In genomic region chr16:4885760-4886689, GRCm38 (mm10) we compare ENCODE assay signal across 8 mouse cellular contexts. TPM values are rescaled to one million over a fixed set of nuclear protein-coding genes. Genes with fewer than 3 reads are reported as not detected.
A peak's percentile ranks its signal among the peaks of the same experiment; 100 is the strongest.
DNase-seq lines count a peak whose midpoint lies in the region; ATAC-seq and TF ChIP-seq lines count a peak whose summit lies in the region.

Mgrn1 (plus strand) TSS chr16:4886249.

- no peaks in the 10 kb centered on the region for H3K27me3 ChIP-seq in forebrain, embryonic 12.5 days
- no peaks in the 10 kb centered on the region for H3K27me3 ChIP-seq in heart, embryonic 16.5 days (ENCODE audit: control insufficient read depth, insufficient read depth, low read length)
- no peaks in the 10 kb centered on the region for H3K27me3 ChIP-seq in liver, embryonic 16.5 days (ENCODE audit: control insufficient read depth, insufficient read depth, low read depth, low read length)
- no peaks in the 10 kb centered on the region for H3K27me3 ChIP-seq in neural tube, embryonic 13.5 days

- no peaks in the 10 kb centered on the region; the same call in 1 of the 2 replicates for H3K36me3 ChIP-seq in ES-E14 (ENCODE audit: control insufficient read depth, insufficient read depth, low read length, poor library complexity, severe bottlenecking)
- no peaks in the 10 kb centered on the region for H3K36me3 ChIP-seq in forebrain, embryonic 12.5 days (replicated peaks)
- H3K36me3 ChIP-seq in heart, embryonic 16.5 days (ENCODE audit: control insufficient read depth, insufficient read depth) = no peaks in the 10 kb centered on the region
- no peaks in the 10 kb centered on the region for H3K36me3 ChIP-seq in liver, embryonic 16.5 days (ENCODE audit: control insufficient read depth, insufficient read depth)
- no peaks in the 10 kb centered on the region for H3K36me3 ChIP-seq in neural tube, embryonic 13.5 days

- peak; percentile 91 for ATAC-seq in forebrain, embryonic 12.5 days (ENCODE audit: low FRiP score)
- ATAC-seq in heart, embryonic 16.5 days (replicated peaks; ENCODE audit: extremely low read depth, insufficient read depth, low FRiP score) = peak; percentile 81
- peak; percentile 86 for ATAC-seq in liver, embryonic 16.5 days (ENCODE audit: low read depth)
- ATAC-seq in neural tube, embryonic 13.5 days (ENCODE audit: low read depth) = peak; percentile 86

- in situ Hi-C loops in ES-E14 (cut with MboI; ENCODE audit: low sequenced_read_pairs in 2 of 2, unreplicated experiment in 2 of 2) = no loop called here

- H3K4me1 ChIP-seq in ES-E14 (ENCODE audit: control insufficient read depth in 2 of 2, insufficient read depth in 2 of 2, low read length in 2 of 2, poor library complexity in 1 of 2) = peaks cover 2 to 11% of the 10 kb centered on the region in 2 experiments; a peak in 2 of 4 replicates
- peaks cover 32% of the 10 kb centered on the region for H3K4me1 ChIP-seq in forebrain, embryonic 12.5 days
- peaks cover 41% of the 10 kb centered on the region for H3K4me1 ChIP-seq in heart, embryonic 16.5 days (ENCODE audit: control insufficient read depth, insufficient read depth, low read length)
- peaks cover 33% of the 10 kb centered on the region for H3K4me1 ChIP-seq in liver, embryonic 16.5 days (ENCODE audit: control insufficient read depth, low read depth, low read length)
- H3K4me1 ChIP-seq in neural tube, embryonic 13.5 days (replicated peaks) = peaks cover 59% of the 10 kb centered on the region

- H3K9me3 ChIP-seq in ES-E14 (ENCODE audit: control insufficient read depth, insufficient read depth, low read depth, low read length) = no peaks in the 10 kb centered on the region
- no peaks in the 10 kb centered on the region for H3K9me3 ChIP-seq in forebrain, embryonic 12.5 days
- no peaks in the 10 kb centered on the region for H3K9me3 ChIP-seq in heart, embryonic 16.5 days (replicated peaks; ENCODE audit: control insufficient read depth, low read length)
- no peaks in the 10 kb centered on the region for H3K9me3 ChIP-seq in liver, embryonic 16.5 days (replicated peaks; ENCODE audit: control insufficient read depth, low read length)
- no peaks in the 10 kb centered on the region for H3K9me3 ChIP-seq in neural tube, embryonic 13.5 days

- peak; percentile 95 for DNase-seq in ES-E14 (ENCODE audit: low read depth, low spot score)
- DNase-seq in c-Kit-positive CD71-positive TER-119-positive erythroid progenitor cells, embryonic 14.5 days (ENCODE audit: low spot score) = peak; percentile 87
- DNase-seq in kidney, postnatal 25 days = peak; percentile 94 to 97
- DNase-seq in telencephalon, adult 2 months (ENCODE audit: low read depth, low spot score) = peak; percentile 83

- no peak within 1 kb of the TSS; the same call in 1 of the 2 replicates for H3K27ac ChIP-seq in ES-E14 (ENCODE audit: insufficient read depth, low read depth, low read length, poor library complexity, severe bottlenecking)
- H3K27ac ChIP-seq in forebrain, embryonic 12.5 days = peak within 1 kb of the TSS; percentile 81
- H3K27ac ChIP-seq in heart, embryonic 16.5 days (ENCODE audit: low read length) = peak within 1 kb of the TSS; percentile 75
- H3K27ac ChIP-seq in liver, embryonic 16.5 days (ENCODE audit: low read length) = peak within 1 kb of the TSS; percentile 84
- peak within 1 kb of the TSS; percentile 91 for H3K27ac ChIP-seq in neural tube, embryonic 13.5 days (replicated peaks)

- peak within 1 kb of the TSS; percentile 91 for H3K4me3 ChIP-seq in ES-E14 (ENCODE audit: insufficient read depth in 1 of 2, low read depth in 1 of 2, low read length in 2 of 2, poor library complexity in 1 of 2, severe bottlenecking in 1 of 2)
- peak within 1 kb of the TSS; percentile 90 for H3K4me3 ChIP-seq in forebrain, embryonic 12.5 days (replicated peaks)
- peak within 1 kb of the TSS; percentile 69 for H3K4me3 ChIP-seq in heart, embryonic 16.5 days (ENCODE audit: low read length)
- H3K4me3 ChIP-seq in liver, embryonic 16.5 days (ENCODE audit: low read depth, low read length) = peak within 1 kb of the TSS; percentile 81
- peak within 1 kb of the TSS; percentile 94 for H3K4me3 ChIP-seq in neural tube, embryonic 13.5 days

- H3K4me2 ChIP-seq in forebrain, embryonic 12.5 days = peak within 1 kb of the TSS; percentile 83
- H3K4me2 ChIP-seq in heart, embryonic 16.5 days (ENCODE audit: low read depth, low read length) = peak within 1 kb of the TSS; percentile 72
- peak within 1 kb of the TSS; percentile 83 for H3K4me2 ChIP-seq in liver, embryonic 16.5 days (ENCODE audit: low read depth, low read length)
- H3K4me2 ChIP-seq in neural tube, embryonic 13.5 days = peak within 1 kb of the TSS; percentile 79

- under 1% methylated on average over 62 of the region's 74 CpGs for WGBS in forebrain, embryonic 12.5 days
- WGBS in heart, embryonic 16.5 days = under 1% methylated on average over 65 of the region's 74 CpGs
- WGBS in liver, embryonic 16.5 days (ENCODE audit: insufficient replicate concordance) = under 1% methylated on average over 73 of the region's 74 CpGs
- under 1% methylated on average over 53 of the region's 74 CpGs for WGBS in neural tube, embryonic 13.5 days

- H3K9ac ChIP-seq in ES-E14 (ENCODE audit: insufficient read depth, low read depth, low read length, poor library complexity, severe bottlenecking) = peak within 1 kb of the TSS; percentile 91
- peak within 1 kb of the TSS; percentile 86 for H3K9ac ChIP-seq in forebrain, embryonic 12.5 days
- H3K9ac ChIP-seq in heart, embryonic 16.5 days (ENCODE audit: low read length) = peak within 1 kb of the TSS; percentile 90
- H3K9ac ChIP-seq in liver, embryonic 16.5 days (ENCODE audit: low read depth, low read length) = peak within 1 kb of the TSS; percentile 81
- H3K9ac ChIP-seq in neural tube, embryonic 13.5 days = peak within 1 kb of the TSS; percentile 94

TF ChIP-seq in ES-E14, 5 proteins besides CTCF, POLR2A, EP300 and RAD21:
- peak; percentile 28; the same call in 1 of the 2 replicates for TF ChIP-seq CHD2 (IDR thresholded peaks at IDR 0.05; ENCODE audit: low read depth, low read length)
- TF ChIP-seq MAFK (IDR thresholded peaks at IDR 0.05; ENCODE audit: insufficient read depth, low read depth, low read length) = no peak
- TF ChIP-seq HCFC1 (IDR thresholded peaks at IDR 0.05; ENCODE audit: borderline replicate concordance, insufficient read depth, low read length) = peak; percentile 63; the same call in 1 of the 2 replicates
- TF ChIP-seq ZC3H11A (IDR thresholded peaks at IDR 0.05; ENCODE audit: borderline replicate concordance, low read depth, low read length) = no peak
- TF ChIP-seq ZNF384 (IDR thresholded peaks at IDR 0.05; ENCODE audit: low read depth, low read length) = no peak
TF ChIP-seq in ES-E14: peak in this region for 2.

RNA-seq across cellular contexts. Expression of gene Mgrn1, which starts in this region (rescaled TPM):
- total RNA-seq in ES-E14 (2012; rRNA removed) = 24.0 and 25.7 TPM in 2 replicates
- polyA plus RNA-seq in forebrain, embryonic 12.5 days (2016; fragmentation: Nextera tagmentation; extraction: Ambion mirVana) = 80.2 and 85.1 TPM in 2 replicates
- polyA plus RNA-seq in heart, embryonic 16.5 days (2015; fragmentation: Nextera tagmentation; extraction: Ambion mirVana) = 128 and 132 TPM in 2 replicates
- polyA plus RNA-seq in liver, embryonic 16.5 days (2015; fragmentation: Nextera tagmentation; extraction: Ambion mirVana) = 28.2 and 30.4 TPM in 2 replicates
- polyA plus RNA-seq in neural tube, embryonic 13.5 days (2015; fragmentation: Nextera tagmentation; extraction: Ambion mirVana) = 105 and 110 TPM in 2 replicates
